Mouse (Mus musculus): ENCODE measurements around the gene Olfr1424. TPM values are rescaled to one million over a fixed set of nuclear protein-coding genes. Genes with fewer than 3 reads are reported as not detected.

The Olfr1424 gene
- polyA plus RNA-seq, 1 experiment from 2014 or later, result not detected

GRCm38 (mm10) chr19:12043163-12043562 lies 19.3 kb downstream of the Olfr1424 start:
- 92% methylated on average over 5 of the region's 5 CpGs for WGBS
- Histone ChIP-seq H3K4me3 (ENCODE audit: low read depth, low read length) (no peak overlapping the region), H3K36me3 (ENCODE audit: control insufficient read depth, insufficient read depth) (no peaks in the 10 kb centered on the region), H3K4me2 (replicated peaks; ENCODE audit: low read depth) (no peak overlapping the region), H3K9me3 (ENCODE audit: control insufficient read depth) (no peaks in the 10 kb centered on the region), H3K27me3 (replicated peaks; ENCODE audit: control insufficient read depth, insufficient read depth, low read length) (no peaks in the 10 kb centered on the region), H3K9ac (ENCODE audit: low read depth, low read length) (no peak overlapping the region), H3K4me1 (replicated peaks; ENCODE audit: control insufficient read depth, insufficient read depth, low read length) (no peaks in the 10 kb centered on the region), H3K27ac (ENCODE audit: low read depth, low read length) (no peak overlapping the region)
- no peak for ATAC-seq
- no peak for TF ChIP-seq CTCF (IDR thresholded peaks at IDR 0.05; ENCODE audit: low read depth)

DNA sequence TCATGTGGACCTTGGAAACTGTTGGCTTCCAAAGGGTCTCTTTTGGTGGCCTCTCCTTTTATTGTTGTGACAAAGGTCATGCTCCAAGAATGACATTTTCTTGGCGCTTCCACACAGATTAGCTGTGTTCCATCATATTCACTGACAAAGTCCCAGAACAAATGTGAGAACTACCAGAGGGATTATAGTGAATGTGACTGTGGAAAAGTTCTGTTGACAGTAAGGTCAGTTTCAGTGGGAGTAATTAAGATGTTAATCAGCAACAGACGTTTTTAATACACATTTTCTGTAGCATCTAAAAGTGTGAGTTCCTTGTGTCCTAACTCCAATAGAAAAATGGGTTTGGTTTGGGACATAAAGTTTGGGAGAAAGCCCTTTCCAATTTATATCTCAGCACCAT lies 21.3 kb downstream of the Olfr1424 start, which contains the start of gene Olfr1423:
TSS of gene Olfr1423 (minus strand) at position 101 of the 400 bp plus-strand sequence.
- Histone ChIP-seq H3K9me3 (ENCODE audit: control insufficient read depth) (no peaks in the 10 kb centered on the region), H3K27me3 (replicated peaks; ENCODE audit: control insufficient read depth, insufficient read depth, low read length) (no peaks in the 10 kb centered on the region), H3K27ac (ENCODE audit: low read depth, low read length) (no peak within 1 kb of the TSS), H3K4me1 (replicated peaks; ENCODE audit: control insufficient read depth, insufficient read depth, low read length) (no peaks in the 10 kb centered on the region), H3K4me2 (replicated peaks; ENCODE audit: low read depth) (no peak within 1 kb of the TSS), H3K36me3 (ENCODE audit: control insufficient read depth, insufficient read depth) (no peaks in the 10 kb centered on the region), H3K9ac (ENCODE audit: low read depth, low read length) (no peak within 1 kb of the TSS), H3K4me3 (ENCODE audit: low read depth, low read length) (no peak within 1 kb of the TSS)
- no peak for TF ChIP-seq CTCF (IDR thresholded peaks at IDR 0.05; ENCODE audit: low read depth)
- 50% methylated on average over 2 of the region's 2 CpGs for WGBS
- ATAC-seq, result no peak

- TF ChIP-seq CTCF (IDR thresholded peaks at IDR 0.05; ENCODE audit: low read depth), result no peak
- ATAC-seq, result no peak
- no peak overlapping the region for H3K4me3 ChIP-seq (ENCODE audit: low read depth, low read length)
Observed at GRCm38 (mm10) chr19:12037727-12038126, 24.8 kb downstream of the Olfr1424 start.

DNA sequence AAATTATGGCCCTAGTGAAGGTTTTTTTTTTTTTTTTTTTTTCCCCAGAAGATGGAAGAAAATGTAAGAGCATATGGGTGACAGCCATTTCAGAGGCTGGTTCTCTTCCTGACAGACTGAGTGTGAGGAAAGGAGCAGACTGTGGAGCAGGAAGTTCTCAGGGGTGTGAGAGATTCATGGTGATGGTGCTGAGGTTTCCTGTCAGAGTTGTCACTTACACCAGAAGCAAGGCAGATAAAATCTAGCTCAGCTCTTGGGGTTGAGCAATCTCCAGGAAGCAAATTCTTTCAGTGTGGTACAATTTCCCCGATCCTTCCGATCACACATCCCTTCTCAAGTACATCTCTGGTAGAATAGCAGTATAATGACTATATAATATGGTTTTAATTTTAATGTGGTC lies 35.9 kb downstream of the Olfr1424 start:
- 77% methylated on average over 2 of the region's 2 CpGs for WGBS
- no peak for ATAC-seq
- TF ChIP-seq CTCF (IDR thresholded peaks at IDR 0.05; ENCODE audit: low read depth), result no peak

More at GRCm38 (mm10) chr19:12037727-12038126, 24.8 kb downstream of the Olfr1424 start:
- H3K27me3 ChIP-seq (replicated peaks; ENCODE audit: control insufficient read depth, insufficient read depth, low read length), result no peaks in the 10 kb centered on the region
- no peaks in the 10 kb centered on the region for H3K9me3 ChIP-seq (ENCODE audit: control insufficient read depth)
- H3K4me2 ChIP-seq (replicated peaks; ENCODE audit: low read depth), result no peak overlapping the region
- H3K36me3 ChIP-seq (ENCODE audit: control insufficient read depth, insufficient read depth), result no peaks in the 10 kb centered on the region
- no peak overlapping the region for H3K9ac ChIP-seq (ENCODE audit: low read depth, low read length)
- no peaks in the 10 kb centered on the region for H3K4me1 ChIP-seq (replicated peaks; ENCODE audit: control insufficient read depth, insufficient read depth, low read length)
- no peak overlapping the region for H3K27ac ChIP-seq (ENCODE audit: low read depth, low read length)

DNA sequence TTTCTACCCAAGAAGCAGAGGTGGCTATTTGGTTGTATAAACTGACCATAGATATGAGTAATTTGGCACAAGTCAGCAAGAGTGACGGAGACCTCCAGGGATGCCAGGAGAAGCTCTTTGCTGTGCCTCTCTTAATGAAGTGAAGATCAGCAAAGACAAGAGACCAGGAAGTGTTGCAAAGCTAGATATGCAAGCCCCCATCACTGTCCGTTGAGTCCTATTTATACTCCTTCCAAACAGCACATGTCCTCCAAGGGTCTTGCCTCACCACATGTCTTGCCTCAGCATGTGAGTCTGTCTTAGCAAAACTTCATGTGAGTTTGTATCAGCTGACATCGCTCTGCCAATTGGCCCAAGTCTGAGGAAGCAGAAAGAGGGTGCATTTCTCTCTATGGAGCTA lies 37.1 kb downstream of the Olfr1424 start:
- Histone ChIP-seq H3K4me1 (replicated peaks; ENCODE audit: control insufficient read depth, insufficient read depth, low read length) (no peaks in the 10 kb centered on the region), H3K27ac (ENCODE audit: low read depth, low read length) (no peak overlapping the region), H3K9ac (ENCODE audit: low read depth, low read length) (no peak overlapping the region), H3K9me3 (ENCODE audit: control insufficient read depth) (no peaks in the 10 kb centered on the region), H3K4me2 (replicated peaks; ENCODE audit: low read depth) (no peak overlapping the region), H3K27me3 (replicated peaks; ENCODE audit: control insufficient read depth, insufficient read depth, low read length) (no peaks in the 10 kb centered on the region), H3K4me3 (ENCODE audit: low read depth, low read length) (no peak overlapping the region), H3K36me3 (ENCODE audit: control insufficient read depth, insufficient read depth) (no peaks in the 10 kb centered on the region)
- no peak for TF ChIP-seq CTCF (IDR thresholded peaks at IDR 0.05; ENCODE audit: low read depth)
- ATAC-seq, result no peak
- 88% methylated on average over 3 of the region's 3 CpGs for WGBS

More for the DNA sequence above, 35.9 kb downstream of the Olfr1424 start:
- Histone ChIP-seq H3K4me1 (replicated peaks; ENCODE audit: control insufficient read depth, insufficient read depth, low read length) (no peaks in the 10 kb centered on the region), H3K9me3 (ENCODE audit: control insufficient read depth) (no peaks in the 10 kb centered on the region), H3K9ac (ENCODE audit: low read depth, low read length) (no peak overlapping the region), H3K27me3 (replicated peaks; ENCODE audit: control insufficient read depth, insufficient read depth, low read length) (no peaks in the 10 kb centered on the region), H3K27ac (ENCODE audit: low read depth, low read length) (no peak overlapping the region), H3K4me3 (ENCODE audit: low read depth, low read length) (no peak overlapping the region), H3K4me2 (replicated peaks; ENCODE audit: low read depth) (no peak overlapping the region), H3K36me3 (ENCODE audit: control insufficient read depth, insufficient read depth) (no peaks in the 10 kb centered on the region)

DNA sequence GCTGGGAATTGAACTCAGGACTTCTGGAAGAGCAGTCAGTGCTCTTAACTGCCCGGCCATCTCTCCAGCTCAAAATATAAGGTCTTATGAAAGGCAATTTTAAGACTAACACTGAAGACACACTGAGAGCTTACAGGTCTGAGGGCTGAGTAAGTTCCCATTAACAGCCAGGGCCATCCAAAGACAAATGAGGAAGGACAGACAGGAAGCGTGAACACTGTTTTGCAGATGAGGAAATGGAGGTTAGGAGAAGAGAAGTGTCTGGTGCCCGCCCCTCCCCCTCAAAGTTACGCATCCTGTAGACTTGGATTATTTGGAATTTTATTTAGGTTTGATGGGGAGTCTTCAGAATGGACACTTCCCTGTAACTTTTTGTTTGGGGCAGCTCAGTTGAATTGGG lies 38.3 kb downstream of the Olfr1424 start:
- Histone ChIP-seq H3K4me2 (replicated peaks; ENCODE audit: low read depth) (no peak overlapping the region), H3K4me1 (replicated peaks; ENCODE audit: control insufficient read depth, insufficient read depth, low read length) (no peaks in the 10 kb centered on the region), H3K36me3 (ENCODE audit: control insufficient read depth, insufficient read depth) (no peaks in the 10 kb centered on the region), H3K27ac (ENCODE audit: low read depth, low read length) (no peak overlapping the region), H3K9me3 (ENCODE audit: control insufficient read depth) (no peaks in the 10 kb centered on the region), H3K4me3 (ENCODE audit: low read depth, low read length) (no peak overlapping the region), H3K9ac (ENCODE audit: low read depth, low read length) (no peak overlapping the region), H3K27me3 (replicated peaks; ENCODE audit: control insufficient read depth, insufficient read depth, low read length) (no peaks in the 10 kb centered on the region)
- 77% methylated on average over 4 of the region's 4 CpGs for WGBS
- TF ChIP-seq CTCF (IDR thresholded peaks at IDR 0.05; ENCODE audit: low read depth), result no peak
- no peak for ATAC-seq

- Histone ChIP-seq H3K27me3 (replicated peaks; ENCODE audit: control insufficient read depth, insufficient read depth, low read length) (no peaks in the 10 kb centered on the region), H3K4me3 (ENCODE audit: low read depth, low read length) (no peak overlapping the region), H3K9ac (ENCODE audit: low read depth, low read length) (no peak overlapping the region), H3K9me3 (ENCODE audit: control insufficient read depth) (no peaks in the 10 kb centered on the region), H3K4me2 (replicated peaks; ENCODE audit: low read depth) (no peak overlapping the region), H3K4me1 (replicated peaks; ENCODE audit: control insufficient read depth, insufficient read depth, low read length) (no peaks in the 10 kb centered on the region), H3K27ac (ENCODE audit: low read depth, low read length) (no peak overlapping the region), H3K36me3 (ENCODE audit: control insufficient read depth, insufficient read depth) (no peaks in the 10 kb centered on the region)
- TF ChIP-seq CTCF (IDR thresholded peaks at IDR 0.05; ENCODE audit: low read depth), result no peak
- WGBS, result 85% methylated on average over 4 of the region's 4 CpGs
- ATAC-seq, result no peak
Observed at GRCm38 (mm10) chr19:12016192-12016591, 46.3 kb downstream of the Olfr1424 start.

Measured in intestine, postnatal 0 days (tissue).